Comparison of ENCODE assay signal across 15 mouse cellular contexts in genomic region chr19:45054892-45055690, GRCm38 (mm10). TPM values are rescaled to one million over a fixed set of nuclear protein-coding genes. Genes with fewer than 3 reads are reported as not detected.
DNase-seq lines count a peak whose midpoint lies in the region; ATAC-seq lines count a peak whose summit lies in the region.
"Had no signal": no experiment of that assay in that cellular context is flagged by ENCODE, and none has a peak within 500 bp of the region (broad histone marks: within the 10 kb centered on the region; RNA-seq: fewer than 3 reads in every experiment).

No protein-coding gene starts in this region.

- DNase-seq in frontal cortex, adult 2 months (ENCODE audit: extremely low spot score in 1 of 2, low spot score in 1 of 2) = peak; percentile 41 to 77
- no peak for DNase-seq in frontal cortex, postnatal 10 days (ENCODE audit: low spot score in 2 of 2)
- peak; percentile 71 for DNase-seq in Muller cell, postnatal 12 days (ENCODE audit: inconsistent ontology term)
- DNase-seq in telencephalon, adult 2 months (ENCODE audit: low read depth, low spot score) = peak; percentile 81
- DNase-seq in yolk sac, embryonic 10.5 days (ENCODE audit: low spot score) = no peak
- DNase-seq: cerebellum, adult 11 months; cerebellum, postnatal 36 days; kidney, adult 11 months; thymus, postnatal 4 days had no signal

- peak overlapping the region; percentile 86 for H3K4me3 ChIP-seq in megakaryocyte, embryonic 14.5 days (replicated peaks)
- H3K4me3 ChIP-seq: hindbrain, embryonic 12.5 days; midbrain, embryonic 12.5 days had no signal

- no peak for ATAC-seq in megakaryocyte, adult 5-6 weeks (ENCODE audit: poor library complexity, severe bottlenecking)

- no peaks in the 10 kb centered on the region for H3K9me3 ChIP-seq in megakaryocyte, embryonic 14.5 days
- H3K9me3 ChIP-seq: hindbrain, embryonic 12.5 days; midbrain, embryonic 12.5 days had no signal

- H3K27me3 ChIP-seq in megakaryocyte, embryonic 14.5 days (replicated peaks) = no peaks in the 10 kb centered on the region
- H3K27me3 ChIP-seq: CH12.LX; midbrain, embryonic 12.5 days had no signal

- H3K36me3 ChIP-seq in megakaryocyte, embryonic 14.5 days (replicated peaks; ENCODE audit: low read length) = peaks cover 40% of the 10 kb centered on the region

- peaks cover 69% of the 10 kb centered on the region for H3K4me1 ChIP-seq in megakaryocyte, embryonic 14.5 days

RNA-seq across cellular contexts. Expression of gene Sfxn3, which starts 7.8 kb away (rescaled TPM):
- 103 and 108 TPM in 2 replicates for polyA plus RNA-seq in frontal cortex, adult 2 months (2012; rRNA removed)
- polyA plus RNA-seq in megakaryocyte, embryonic 14.5 days (2012; ENCODE audit: insufficient read depth, low replicate concordance) = 4.4 TPM in 2 replicates
- total RNA-seq in megakaryocyte, adult 5-6 weeks (2015) = 36.9 and 40.7 TPM in 2 replicates
- total RNA-seq in megakaryocyte, adult 5-6 weeks (2017) = 9.4 and 10.0 TPM in 2 replicates

RNA-seq across cellular contexts. Expression of gene Pdzd7, which starts 9.6 kb away (rescaled TPM):
- 7.6 and 7.7 TPM in 2 replicates for polyA plus RNA-seq in frontal cortex, adult 2 months (2012; rRNA removed)
- 0.02 TPM in 1 of 2 replicates, not detected in the other for polyA plus RNA-seq in megakaryocyte, embryonic 14.5 days (2012; ENCODE audit: insufficient read depth, low replicate concordance)
- not detected in 2 replicates for total RNA-seq in megakaryocyte, adult 5-6 weeks (2015)
- not detected in 2 replicates for total RNA-seq in megakaryocyte, adult 5-6 weeks (2017)

RNA-seq across cellular contexts. Expression of gene Kazald1, which starts 19.9 kb away (rescaled TPM):
- polyA plus RNA-seq in frontal cortex, adult 2 months (2012; rRNA removed) = 4.3 and 5.3 TPM in 2 replicates
- 0.54 TPM in 1 of 2 replicates, not detected in the other for polyA plus RNA-seq in megakaryocyte, embryonic 14.5 days (2012; ENCODE audit: insufficient read depth, low replicate concordance)
- 0.23 TPM in 1 of 2 replicates, not detected in the other for total RNA-seq in megakaryocyte, adult 5-6 weeks (2015)
- total RNA-seq in megakaryocyte, adult 5-6 weeks (2017) = 0.41 TPM in 1 of 2 replicates, not detected in the other
- total RNA-seq: granulocyte monocyte progenitor cell, adult 5-6 weeks had no signal

RNA-seq across cellular contexts. Expression of gene Lzts2, which starts 40.9 kb away (rescaled TPM):
- 34.7 and 37.1 TPM in 2 replicates for polyA plus RNA-seq in frontal cortex, adult 2 months (2012; rRNA removed)
- 59.9 and 91.6 TPM in 2 replicates for polyA plus RNA-seq in megakaryocyte, embryonic 14.5 days (2012; ENCODE audit: insufficient read depth, low replicate concordance)
- 0.32 and 0.36 TPM in 2 replicates for total RNA-seq in megakaryocyte, adult 5-6 weeks (2015)
- 0.37 and 0.51 TPM in 2 replicates for total RNA-seq in megakaryocyte, adult 5-6 weeks (2017)

RNA-seq across cellular contexts. Expression of gene Mrpl43, which starts 48.8 kb away (rescaled TPM):
- polyA plus RNA-seq in frontal cortex, adult 2 months (2012; rRNA removed) = 73.3 and 80.2 TPM in 2 replicates
- polyA plus RNA-seq in megakaryocyte, embryonic 14.5 days (2012; ENCODE audit: insufficient read depth, low replicate concordance) = 76.4 and 192 TPM in 2 replicates
- total RNA-seq in megakaryocyte, adult 5-6 weeks (2015) = 35.9 and 47.9 TPM in 2 replicates
- 25.3 and 29.3 TPM in 2 replicates for total RNA-seq in megakaryocyte, adult 5-6 weeks (2017)

Comparison
In these comparisons a context has a peak if more than half of its experiments do, and no peak if none do; other contexts are left out.
1. DNase-seq: peak in frontal cortex, adult 2 months (2 of 2), Muller cell, postnatal 12 days (single experiment) and telencephalon, adult 2 months (single experiment); none in frontal cortex, postnatal 10 days (0 of 2) and yolk sac, embryonic 10.5 days (single experiment).
2. RNA of gene Sfxn3, which starts 7.8 kb away (polyA plus RNA-seq): 103 to 108 TPM in frontal cortex, adult 2 months; 4.4 TPM in megakaryocyte, embryonic 14.5 days; every median in the first group is over 10 times any median in the second.